Mouse (Mus musculus) E14TG2a.4 (cell line): ENCODE measurements around the gene Car15.

Experiments used
- H3K27me3 ChIP-seq: 2 replicates; pipeline ENCODE4 v1.6.1; 2014; ENCODE audit warnings: low read length, control low read depth; ENCODE audit not compliant: insufficient read depth
- H3K36me3 ChIP-seq: 2 replicates; pipeline ENCODE4 v1.6.1; 2014; ENCODE audit warnings: low read length, control low read depth; ENCODE audit not compliant: insufficient read depth
- H3K4me1 ChIP-seq: replicated peaks from 2 replicates; pipeline ENCODE4 v1.6.1; 2014; ENCODE audit warnings: low read depth, low read length, control low read depth
- H3K4me3 ChIP-seq: replicated peaks from 2 replicates; pipeline ENCODE4 v1.5.1; 2014; ENCODE audit warnings: mild to moderate bottlenecking, low read length
- H3K9me3 ChIP-seq: 2 replicates; pipeline ENCODE4 v1.6.1; 2014; ENCODE audit warnings: low read length, control low read depth
- CTCF ChIP-seq: conservative IDR thresholded peaks from 2 replicates; pipeline ENCODE4 v1.5.1; 2014; ENCODE audit warnings: low read length
- NANOG ChIP-seq: IDR thresholded peaks from 2 replicates; pipeline ENCODE4 v1.6.1; 2014; ENCODE audit warnings: borderline replicate concordance, low read length, mixed read lengths
- POU5F1 ChIP-seq: IDR thresholded peaks from 2 replicates; pipeline ENCODE4 v1.6.1; 2014; ENCODE audit warnings: low read length, borderline replicate concordance

Gene Car15

GRCm38 (mm10) chr16:17838051-17838450 is at the start of gene Car15:
Gene Car15 (minus strand): TSS chr16:17838364.
- H3K4me1 ChIP-seq: peaks cover 13% of the 10 kb centered on the region
- no peak for TF ChIP-seq NANOG
- no peak for TF ChIP-seq CTCF
- no peak for TF ChIP-seq POU5F1
- peaks cover 26% of the 10 kb centered on the region for H3K36me3 ChIP-seq
- peaks cover 51% of the 10 kb centered on the region for H3K27me3 ChIP-seq
- H3K9me3 ChIP-seq: peaks cover 5% of the 10 kb centered on the region; the same call in 1 of the 2 replicates
- H3K4me3 ChIP-seq: no peak within 1 kb of the TSS

- Histone ChIP-seq H3K9me3 (no peaks in the 10 kb centered on the region), H3K4me1 (peaks cover 45% of the 10 kb centered on the region), H3K36me3 (peaks cover 55% of the 10 kb centered on the region), H3K4me3 (0 out of 2 replicates have a peak overlapping the region, but pooled peaks have one; percentile 5), H3K27me3 (no peaks in the 10 kb centered on the region)
- no peak for TF ChIP-seq CTCF
- TF ChIP-seq NANOG: no peak
- TF ChIP-seq POU5F1: no peak
These were observed 46.0 kb upstream of the Car15 start for GRCm38 (mm10) chr16:17884116-17884515.

- Histone ChIP-seq H3K9me3 (no peaks in the 10 kb centered on the region), H3K36me3 (peaks cover 64% of the 10 kb centered on the region), H3K4me1 (peaks cover 45% of the 10 kb centered on the region), H3K27me3 (no peaks in the 10 kb centered on the region), H3K4me3 (no peak overlapping the region)
- TF ChIP-seq CTCF (no peak), POU5F1 (no peak), NANOG (no peak)
These were observed 44.0 kb upstream of the Car15 start for GRCm38 (mm10) chr16:17882196-17882595.

DNA sequence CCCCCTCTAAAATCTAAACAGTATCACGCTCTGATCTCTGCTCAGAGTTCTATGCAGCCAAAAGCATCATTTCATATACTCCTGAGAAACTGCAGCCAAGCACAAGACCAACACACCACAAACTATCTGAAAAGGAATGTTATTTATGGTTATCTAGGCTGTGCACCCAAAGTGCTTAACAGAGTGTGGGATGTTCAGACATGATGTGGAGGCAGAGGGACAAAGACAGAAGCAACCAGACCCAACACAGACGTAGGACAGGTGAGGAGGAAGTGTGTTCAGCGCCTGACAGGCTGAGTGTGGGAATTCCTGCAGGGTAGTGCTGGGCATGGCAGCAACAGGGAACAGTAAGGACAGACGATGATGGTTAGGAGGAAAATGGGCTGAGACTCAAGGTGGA is 41.4 kb upstream of the Car15 start:
- H3K4me1 ChIP-seq: peaks cover 26% of the 10 kb centered on the region
- H3K4me3 ChIP-seq: no peak overlapping the region
- H3K9me3 ChIP-seq: no peaks in the 10 kb centered on the region
- TF ChIP-seq POU5F1 (no peak), NANOG (no peak), CTCF (no peak)
- H3K36me3 ChIP-seq: peaks cover 54% of the 10 kb centered on the region
- no peaks in the 10 kb centered on the region for H3K27me3 ChIP-seq

GRCm38 (mm10) chr16:17876096-17876495 is 37.9 kb upstream of the Car15 start:
- H3K36me3 ChIP-seq: peaks cover 55% of the 10 kb centered on the region
- H3K9me3 ChIP-seq: no peaks in the 10 kb centered on the region
- peaks cover 7% of the 10 kb centered on the region; the same call in 1 of the 2 replicates for H3K4me1 ChIP-seq
- H3K4me3 ChIP-seq: no peak overlapping the region
- no peaks in the 10 kb centered on the region for H3K27me3 ChIP-seq
- TF ChIP-seq NANOG: no peak
- TF ChIP-seq POU5F1: no peak
- no peak for TF ChIP-seq CTCF

DNA sequence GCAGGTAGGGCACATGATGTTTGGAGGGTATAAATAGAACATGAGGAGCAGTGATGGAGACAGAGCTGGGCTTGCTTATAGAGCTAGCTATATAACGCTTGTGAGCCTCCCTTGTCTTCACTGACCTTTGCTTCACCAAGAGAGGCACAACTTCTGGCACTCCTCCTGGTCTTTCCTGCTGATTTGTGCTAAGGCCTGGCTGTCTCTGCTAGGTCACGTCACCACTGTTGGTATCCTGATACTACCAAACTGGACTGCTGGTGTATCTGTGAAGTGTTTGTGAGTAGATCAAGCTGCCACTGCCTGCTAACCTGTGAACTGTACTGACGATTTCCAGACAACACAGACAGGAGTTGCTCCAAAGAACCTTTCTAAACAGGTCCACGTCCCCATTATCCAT is 37.0 kb upstream of the Car15 start:
- H3K4me3 ChIP-seq: no peak overlapping the region
- no peak for TF ChIP-seq NANOG
- no peak for TF ChIP-seq CTCF
- TF ChIP-seq POU5F1: no peak
- peaks cover 7% of the 10 kb centered on the region; the same call in 1 of the 2 replicates for H3K4me1 ChIP-seq
- H3K27me3 ChIP-seq: no peaks in the 10 kb centered on the region
- H3K9me3 ChIP-seq: no peaks in the 10 kb centered on the region
- H3K36me3 ChIP-seq: peaks cover 63% of the 10 kb centered on the region

GRCm38 (mm10) chr16:17872995-17873394 is 34.8 kb upstream of the Car15 start:
- peaks cover 7% of the 10 kb centered on the region; the same call in 1 of the 2 replicates for H3K4me1 ChIP-seq
- no peak overlapping the region for H3K4me3 ChIP-seq
- H3K27me3 ChIP-seq: no peaks in the 10 kb centered on the region
- H3K9me3 ChIP-seq: no peaks in the 10 kb centered on the region
- peaks cover 67% of the 10 kb centered on the region for H3K36me3 ChIP-seq
- no peak for TF ChIP-seq CTCF
- no peak for TF ChIP-seq NANOG
- TF ChIP-seq POU5F1: no peak

GRCm38 (mm10) chr16:17871248-17871647 is 33.1 kb upstream of the Car15 start:
- H3K4me1 ChIP-seq: peaks cover 11% of the 10 kb centered on the region
- no peaks in the 10 kb centered on the region for H3K27me3 ChIP-seq
- H3K36me3 ChIP-seq: peaks cover 68% of the 10 kb centered on the region
- no peaks in the 10 kb centered on the region for H3K9me3 ChIP-seq
- no peak overlapping the region for H3K4me3 ChIP-seq
- no peak for TF ChIP-seq CTCF
- no peak for TF ChIP-seq POU5F1
- TF ChIP-seq NANOG: no peak

GRCm38 (mm10) chr16:17865770-17866169 is 27.6 kb upstream of the Car15 start:
- Histone ChIP-seq H3K4me1 (peaks cover 22% of the 10 kb centered on the region), H3K27me3 (no peaks in the 10 kb centered on the region), H3K9me3 (no peaks in the 10 kb centered on the region), H3K4me3 (no peak overlapping the region), H3K36me3 (peaks cover 60% of the 10 kb centered on the region)
- TF ChIP-seq CTCF: no peak
- no peak for TF ChIP-seq POU5F1
- TF ChIP-seq NANOG: no peak
